Mouse (Mus musculus): ENCODE measurements around the gene Lin28a. TPM values are rescaled to one million over a fixed set of nuclear protein-coding genes. Genes with fewer than 3 reads are reported as not detected.
A peak's percentile ranks its signal among the peaks of the same experiment; 100 is the strongest.

The Lin28a gene
- polyA plus RNA-seq, 1 experiment from 2014 or later, result not detected

DNA sequence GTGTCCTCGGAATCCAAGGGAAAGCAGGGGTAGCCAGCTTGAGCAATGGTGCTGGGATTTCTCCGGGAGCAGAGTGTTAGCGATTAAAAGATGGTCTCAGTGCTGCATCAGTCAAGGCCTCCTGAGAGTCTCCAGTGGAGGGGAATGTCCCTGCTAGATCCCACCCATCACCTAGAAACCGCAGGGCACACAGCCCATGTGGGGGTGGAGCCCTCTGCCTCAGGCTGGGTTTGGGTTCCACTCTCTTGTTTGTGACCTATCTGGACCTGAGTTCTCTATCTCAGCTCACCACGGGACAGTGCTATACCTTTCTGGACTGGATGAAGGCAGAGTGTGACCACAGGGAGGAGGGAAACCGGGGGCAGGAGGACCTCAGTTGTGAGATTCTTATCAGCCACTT, 40.3 kb upstream of the Lin28a start:
- H3K27ac ChIP-seq (ENCODE audit: low read length), result no peak overlapping the region
- no peak overlapping the region for H3K9ac ChIP-seq (replicated peaks; ENCODE audit: low read depth, low read length)
- no peaks in the 10 kb centered on the region for H3K4me1 ChIP-seq (replicated peaks; ENCODE audit: control insufficient read depth, insufficient read depth, low read length)
- H3K36me3 ChIP-seq (ENCODE audit: control insufficient read depth, insufficient read depth), result no peaks in the 10 kb centered on the region
- no peak overlapping the region for H3K4me3 ChIP-seq (replicated peaks; ENCODE audit: low read length)
- WGBS, result 90% methylated on average over 6 of the region's 6 CpGs
- no peaks in the 10 kb centered on the region for H3K27me3 ChIP-seq (replicated peaks; ENCODE audit: control insufficient read depth, insufficient read depth, low read length)
- no peak overlapping the region for H3K4me2 ChIP-seq (ENCODE audit: low read length)
- no peaks in the 10 kb centered on the region for H3K9me3 ChIP-seq (ENCODE audit: control insufficient read depth, low read length)
- ATAC-seq, result no peak

DNA sequence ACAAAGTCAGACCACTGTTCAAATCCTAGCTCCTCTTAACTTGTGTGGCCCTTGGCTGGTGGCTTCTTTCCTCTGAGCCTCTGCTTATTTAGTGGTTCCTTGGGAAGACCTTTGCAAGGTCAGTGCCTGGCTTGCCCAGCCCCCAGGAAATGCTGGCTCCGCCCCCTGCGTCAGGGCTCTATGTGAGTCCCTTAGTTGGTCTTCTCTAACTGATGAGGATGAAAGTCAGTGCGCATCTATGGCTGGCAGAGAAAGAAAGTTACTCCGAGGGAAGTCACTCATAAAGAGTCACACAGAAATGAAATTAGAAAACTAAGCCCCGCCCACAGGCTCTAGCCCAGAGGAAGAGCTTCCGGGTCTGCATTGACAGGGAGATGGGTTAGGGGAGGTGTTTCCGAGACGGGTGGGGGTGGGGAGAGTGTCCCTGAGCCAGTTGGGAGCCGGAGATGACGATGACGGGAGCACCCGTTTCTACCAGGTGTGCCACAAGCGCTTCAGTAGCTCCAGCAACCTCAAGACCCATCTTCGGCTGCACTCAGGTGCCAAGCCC, 39.6 kb upstream of the Lin28a start:
- ATAC-seq, result no peak

DNA sequence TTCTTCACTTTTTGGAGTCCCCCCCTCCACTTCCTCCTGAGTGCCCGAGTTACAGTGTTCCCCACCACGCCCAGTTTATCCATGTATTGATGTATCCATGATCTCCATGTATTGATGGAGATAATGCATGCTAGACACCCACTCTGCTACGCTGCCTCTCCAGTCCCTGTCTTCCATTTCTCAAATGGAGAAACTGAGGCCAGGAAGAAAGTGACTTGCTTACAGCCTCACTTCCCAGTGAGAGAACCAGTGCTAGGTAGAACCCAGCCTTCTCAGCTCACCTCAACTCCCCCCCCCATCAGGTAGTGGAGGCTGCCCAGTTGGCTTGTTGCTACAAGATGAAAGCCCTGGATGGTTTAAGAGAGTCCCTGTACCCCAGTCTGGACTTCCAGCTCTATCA, 34.9 kb upstream of the Lin28a start, which contains the start of gene Zfp683:
Gene Zfp683, plus strand, starts transcription at position 301 of the 400 bp plus-strand sequence.
- Histone ChIP-seq H3K9ac (replicated peaks; ENCODE audit: low read depth, low read length) (no peak within 1 kb of the TSS), H3K4me1 (replicated peaks; ENCODE audit: control insufficient read depth, insufficient read depth, low read length) (peaks cover 4% of the 10 kb centered on the region), H3K36me3 (ENCODE audit: control insufficient read depth, insufficient read depth) (no peaks in the 10 kb centered on the region), H3K27me3 (replicated peaks; ENCODE audit: control insufficient read depth, insufficient read depth, low read length) (no peaks in the 10 kb centered on the region), H3K4me3 (replicated peaks; ENCODE audit: low read length) (no peak within 1 kb of the TSS), H3K9me3 (ENCODE audit: control insufficient read depth, low read length) (no peaks in the 10 kb centered on the region), H3K4me2 (ENCODE audit: low read length) (no peak within 1 kb of the TSS), H3K27ac (ENCODE audit: low read length) (no peak within 1 kb of the TSS)
- ATAC-seq, result no peak
- 89% methylated on average over 3 of the region's 3 CpGs for WGBS

More for the DNA sequence above, 39.6 kb upstream of the Lin28a start:
- Histone ChIP-seq H3K9me3 (ENCODE audit: control insufficient read depth, low read length) (no peaks in the 10 kb centered on the region), H3K9ac (replicated peaks; ENCODE audit: low read depth, low read length) (no peak overlapping the region), H3K4me2 (ENCODE audit: low read length) (no peak overlapping the region), H3K4me1 (replicated peaks; ENCODE audit: control insufficient read depth, insufficient read depth, low read length) (no peaks in the 10 kb centered on the region), H3K4me3 (replicated peaks; ENCODE audit: low read length) (no peak overlapping the region), H3K27ac (ENCODE audit: low read length) (no peak overlapping the region), H3K27me3 (replicated peaks; ENCODE audit: control insufficient read depth, insufficient read depth, low read length) (no peaks in the 10 kb centered on the region), H3K36me3 (ENCODE audit: control insufficient read depth, insufficient read depth) (no peaks in the 10 kb centered on the region)
- WGBS, result 31% methylated on average over 14 of the region's 14 CpGs

DNA sequence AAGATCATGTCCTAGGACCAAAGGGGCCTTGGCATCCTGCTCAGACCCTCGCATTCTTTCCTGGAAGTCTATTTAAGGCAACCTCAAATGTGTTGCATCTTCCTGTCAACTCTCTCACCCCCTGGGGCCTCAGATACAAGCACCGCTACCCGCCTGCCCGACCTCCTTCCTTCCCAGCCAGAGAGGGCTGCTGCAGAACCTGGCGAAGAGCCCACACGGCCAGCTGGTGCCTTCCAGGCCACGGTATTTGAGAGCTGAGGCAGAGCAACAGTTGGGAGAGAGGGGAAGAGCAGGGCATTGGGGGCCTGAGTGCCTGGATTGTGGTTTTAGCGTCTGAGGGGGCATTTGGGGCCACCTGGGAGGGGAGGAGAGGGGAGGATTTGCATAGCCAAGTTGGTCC, 33.9 kb upstream of the Lin28a start:
- Histone ChIP-seq H3K4me1 (replicated peaks; ENCODE audit: control insufficient read depth, insufficient read depth, low read length) (peaks cover 4% of the 10 kb centered on the region), H3K4me2 (ENCODE audit: low read length) (no peak overlapping the region), H3K9me3 (ENCODE audit: control insufficient read depth, low read length) (no peaks in the 10 kb centered on the region), H3K36me3 (ENCODE audit: control insufficient read depth, insufficient read depth) (no peaks in the 10 kb centered on the region), H3K4me3 (replicated peaks; ENCODE audit: low read length) (no peak overlapping the region), H3K9ac (replicated peaks; ENCODE audit: low read depth, low read length) (no peak overlapping the region), H3K27me3 (replicated peaks; ENCODE audit: control insufficient read depth, insufficient read depth, low read length) (no peaks in the 10 kb centered on the region), H3K27ac (ENCODE audit: low read length) (no peak overlapping the region)
- no peak for ATAC-seq
- 15% methylated on average over 8 of the region's 8 CpGs for WGBS

DNA sequence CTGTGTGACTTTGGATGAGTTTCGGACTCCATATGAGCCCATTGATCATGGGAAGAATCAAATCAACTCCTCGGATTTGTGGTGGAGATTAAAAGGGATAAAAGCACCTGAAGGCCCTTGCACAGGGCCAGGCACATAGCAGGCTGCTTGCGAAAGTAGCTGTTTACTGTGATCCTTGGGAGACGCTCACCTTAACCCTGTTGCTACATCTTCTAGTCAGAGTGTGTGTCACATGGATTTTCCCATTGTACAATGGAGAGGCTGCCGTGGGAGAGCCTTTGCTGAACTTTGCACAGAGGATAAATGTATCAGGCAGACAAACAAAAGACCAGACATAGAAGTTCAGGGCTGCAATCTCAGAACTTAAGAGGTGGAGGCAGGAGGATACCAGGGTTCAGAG, 33.3 kb upstream of the Lin28a start:
- no peak overlapping the region for H3K27ac ChIP-seq (ENCODE audit: low read length)
- peaks cover 4% of the 10 kb centered on the region for H3K4me1 ChIP-seq (replicated peaks; ENCODE audit: control insufficient read depth, insufficient read depth, low read length)
- H3K36me3 ChIP-seq (ENCODE audit: control insufficient read depth, insufficient read depth), result no peaks in the 10 kb centered on the region
- H3K9me3 ChIP-seq (ENCODE audit: control insufficient read depth, low read length), result no peaks in the 10 kb centered on the region
- 82% methylated on average over 5 of the region's 5 CpGs for WGBS
- no peak for ATAC-seq
- H3K27me3 ChIP-seq (replicated peaks; ENCODE audit: control insufficient read depth, insufficient read depth, low read length), result no peaks in the 10 kb centered on the region
- H3K9ac ChIP-seq (replicated peaks; ENCODE audit: low read depth, low read length), result no peak overlapping the region
- H3K4me2 ChIP-seq (ENCODE audit: low read length), result no peak overlapping the region
- H3K4me3 ChIP-seq (replicated peaks; ENCODE audit: low read length), result no peak overlapping the region

DNA sequence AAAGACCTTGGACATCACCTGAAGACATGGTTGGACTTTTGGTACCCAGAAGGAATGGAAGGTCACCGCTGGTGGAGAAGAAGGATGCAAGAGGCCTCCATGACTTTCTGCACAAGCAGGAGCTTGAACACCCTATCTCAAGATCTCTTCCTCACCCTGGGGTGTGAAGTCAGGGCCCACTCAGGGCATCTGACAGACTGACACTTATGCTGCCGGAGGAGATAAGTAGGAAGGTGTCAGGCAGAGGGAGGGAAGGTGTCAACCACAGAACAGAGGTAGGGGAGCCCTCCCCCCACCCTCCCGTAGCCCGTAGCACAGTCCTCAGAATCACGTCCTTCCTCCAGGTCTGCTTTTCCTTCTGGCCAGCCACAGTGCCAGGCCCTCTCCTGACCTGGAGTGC, 29.0 kb upstream of the Lin28a start:
- no peak overlapping the region for H3K9ac ChIP-seq (replicated peaks; ENCODE audit: low read depth, low read length)
- H3K4me2 ChIP-seq (ENCODE audit: low read length), result no peak overlapping the region
- H3K9me3 ChIP-seq (ENCODE audit: control insufficient read depth, low read length), result no peaks in the 10 kb centered on the region
- 86% methylated on average over 5 of the region's 5 CpGs for WGBS
- no peaks in the 10 kb centered on the region for H3K27me3 ChIP-seq (replicated peaks; ENCODE audit: control insufficient read depth, insufficient read depth, low read length)
- H3K36me3 ChIP-seq (ENCODE audit: control insufficient read depth, insufficient read depth), result no peaks in the 10 kb centered on the region
- H3K27ac ChIP-seq (ENCODE audit: low read length), result no peak overlapping the region
- H3K4me1 ChIP-seq (replicated peaks; ENCODE audit: control insufficient read depth, insufficient read depth, low read length), result peaks cover 2% of the 10 kb centered on the region
- no peak for ATAC-seq
- no peak overlapping the region for H3K4me3 ChIP-seq (replicated peaks; ENCODE audit: low read length)

DNA sequence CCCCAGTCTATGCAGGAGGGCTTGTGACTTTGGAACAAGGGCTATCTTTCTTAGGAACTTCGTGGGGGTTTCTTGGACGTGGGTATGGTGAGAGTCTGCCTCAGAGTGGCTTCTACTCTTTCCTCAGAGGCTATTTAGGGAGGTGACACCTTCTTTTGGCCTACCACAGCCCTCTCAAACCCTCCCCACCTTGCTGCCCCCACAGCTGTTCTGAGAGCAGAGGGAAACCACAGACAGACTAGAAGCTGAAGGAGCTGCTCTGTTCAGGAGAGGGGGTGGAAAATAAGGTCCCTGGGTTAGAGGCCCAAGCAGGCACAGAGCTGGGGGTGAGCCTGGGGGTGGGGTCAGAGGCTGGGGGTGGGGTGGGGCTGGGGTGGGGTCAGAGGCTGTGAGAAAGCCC, 24.4 kb upstream of the Lin28a start:
- H3K9ac ChIP-seq (replicated peaks; ENCODE audit: low read depth, low read length), result no peak overlapping the region
- WGBS, result 76% methylated on average over 2 of the region's 2 CpGs
- no peak for ATAC-seq

DNA sequence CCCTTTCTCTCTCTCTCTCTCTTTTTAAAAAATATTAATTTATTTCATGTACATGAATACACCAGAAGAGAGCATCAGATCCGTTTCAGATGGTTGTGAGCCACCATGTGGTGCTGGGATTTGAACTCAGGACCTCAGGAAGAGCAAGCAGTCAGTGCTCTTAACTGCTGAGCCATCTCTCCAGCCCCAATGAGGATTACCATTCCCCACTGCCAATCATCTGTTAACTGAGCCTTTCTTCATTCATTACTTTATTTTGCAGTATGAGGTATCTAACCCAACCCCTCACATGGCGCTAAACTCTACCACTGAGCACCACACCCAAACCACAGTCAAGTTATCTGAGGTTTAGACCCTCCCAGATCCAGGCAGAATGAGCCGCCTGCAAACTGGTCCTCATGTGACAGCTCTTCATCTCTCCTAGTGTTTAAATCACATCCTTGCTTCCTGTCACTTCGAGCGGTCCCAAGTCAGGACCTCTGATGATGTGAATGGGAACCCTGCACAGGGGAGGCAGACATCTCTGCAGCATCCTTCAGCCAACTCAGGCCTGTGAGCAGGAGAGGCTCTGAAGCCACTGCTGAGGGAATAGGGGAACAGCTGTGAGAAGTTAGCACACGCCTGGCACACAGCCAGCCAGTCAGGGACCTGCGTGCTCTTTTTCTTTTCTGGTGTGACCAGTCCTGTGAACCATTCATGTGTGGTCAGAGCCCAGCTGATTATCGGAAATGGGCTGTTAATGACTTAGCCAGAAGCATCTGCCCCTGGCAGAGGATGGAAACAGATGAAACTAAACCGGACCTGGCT, 22.9 kb upstream of the Lin28a start:
- Histone ChIP-seq H3K4me3 (replicated peaks; ENCODE audit: low read length) (no peak overlapping the region), H3K27me3 (replicated peaks; ENCODE audit: control insufficient read depth, insufficient read depth, low read length) (no peaks in the 10 kb centered on the region), H3K4me2 (ENCODE audit: low read length) (no peak overlapping the region), H3K4me1 (replicated peaks; ENCODE audit: control insufficient read depth, insufficient read depth, low read length) (peaks cover 3% of the 10 kb centered on the region; the same call in 1 of the 2 replicates), H3K9me3 (ENCODE audit: control insufficient read depth, low read length) (no peaks in the 10 kb centered on the region), H3K9ac (replicated peaks; ENCODE audit: low read depth, low read length) (no peak overlapping the region), H3K27ac (ENCODE audit: low read length) (no peak overlapping the region), H3K36me3 (ENCODE audit: control insufficient read depth, insufficient read depth) (no peaks in the 10 kb centered on the region)
- 56% methylated on average over 9 of the region's 9 CpGs for WGBS
- ATAC-seq, result no peak

More for the DNA sequence above, 24.4 kb upstream of the Lin28a start:
- Histone ChIP-seq H3K27ac (ENCODE audit: low read length) (no peak overlapping the region), H3K4me1 (replicated peaks; ENCODE audit: control insufficient read depth, insufficient read depth, low read length) (peaks cover 3% of the 10 kb centered on the region; the same call in 1 of the 2 replicates), H3K4me3 (replicated peaks; ENCODE audit: low read length) (no peak overlapping the region), H3K4me2 (ENCODE audit: low read length) (no peak overlapping the region), H3K9me3 (ENCODE audit: control insufficient read depth, low read length) (no peaks in the 10 kb centered on the region), H3K36me3 (ENCODE audit: control insufficient read depth, insufficient read depth) (no peaks in the 10 kb centered on the region), H3K27me3 (replicated peaks; ENCODE audit: control insufficient read depth, insufficient read depth, low read length) (no peaks in the 10 kb centered on the region)

DNA sequence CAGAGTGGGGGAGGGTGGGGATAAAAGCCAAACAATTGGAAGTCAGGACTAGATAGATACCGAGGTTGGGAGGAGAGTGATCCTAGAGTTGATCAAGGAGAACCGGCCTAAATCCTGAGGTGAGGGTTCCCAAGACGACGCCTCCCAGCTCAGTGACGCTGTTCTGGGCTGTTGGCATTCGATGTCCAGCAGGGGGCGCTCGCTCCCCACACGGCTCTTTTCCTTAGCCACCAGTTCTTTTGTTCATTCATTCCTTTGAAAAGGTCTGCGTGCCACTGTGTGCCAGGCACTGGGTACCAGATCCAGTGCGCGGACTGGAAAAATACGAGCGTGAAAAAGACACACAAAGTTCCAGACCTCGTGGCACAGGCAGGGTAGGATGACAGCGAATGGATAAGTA, 17.3 kb upstream of the Lin28a start:
- peaks cover 6% of the 10 kb centered on the region; the same call in 1 of the 2 replicates for H3K4me1 ChIP-seq (replicated peaks; ENCODE audit: control insufficient read depth, insufficient read depth, low read length)
- H3K9me3 ChIP-seq (ENCODE audit: control insufficient read depth, low read length), result no peaks in the 10 kb centered on the region
- H3K4me3 ChIP-seq (replicated peaks; ENCODE audit: low read length), result no peak overlapping the region; the same call in 1 of the 2 replicates
- WGBS, result 3% methylated on average over 16 of the region's 16 CpGs
- peak overlapping the region; percentile 45; the same call in 1 of the 2 replicates for H3K9ac ChIP-seq (replicated peaks; ENCODE audit: low read depth, low read length)
- no peak overlapping the region for H3K27ac ChIP-seq (ENCODE audit: low read length)
- ATAC-seq, result peak; percentile 69
- no peaks in the 10 kb centered on the region for H3K36me3 ChIP-seq (ENCODE audit: control insufficient read depth, insufficient read depth)
- H3K4me2 ChIP-seq (ENCODE audit: low read length), result peak overlapping the region; percentile 33; the same call in 1 of the 2 replicates
- H3K27me3 ChIP-seq (replicated peaks; ENCODE audit: control insufficient read depth, insufficient read depth, low read length), result no peaks in the 10 kb centered on the region

Measured in forebrain, embryonic 16.5 days (tissue).